Mouse (Mus musculus): ENCODE data around the gene Ehhadh.

DNA sequence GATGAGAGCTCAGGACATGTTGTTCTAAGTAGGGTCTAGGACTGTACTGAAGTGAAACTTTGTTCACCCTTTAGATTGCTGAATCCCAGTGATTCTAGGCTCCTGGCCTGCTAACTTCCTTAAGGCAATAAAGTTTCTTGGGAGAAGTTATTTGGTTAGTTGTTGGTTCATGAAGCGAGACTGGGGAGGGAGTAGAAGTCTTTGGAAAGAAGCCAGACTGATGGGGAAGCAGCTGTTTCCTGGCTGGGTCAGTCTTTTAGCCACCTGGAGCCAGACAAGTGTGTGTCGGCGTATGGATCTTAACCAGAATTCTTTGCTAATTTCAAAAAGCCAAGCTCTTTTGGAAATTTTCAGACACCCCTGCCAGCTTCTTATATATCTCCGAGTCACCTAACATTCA, 39.5 kb upstream of the Ehhadh start:
- no peak for TF ChIP-seq GATA1 (IDR thresholded peaks at IDR 0.05; ENCODE audit: borderline replicate concordance, low read length)
- TF ChIP-seq CTCF (IDR thresholded peaks at IDR 0.05; ENCODE audit: low read depth, low read length): no peak
- TF ChIP-seq TAL1 (conservative IDR thresholded peaks at IDR 0.05; ENCODE audit: low read depth, low read length): no peak
